Mouse (Mus musculus) gonadal fat pad, adult 2 months (tissue): ENCODE data around the gene Fam228b. TPM values are rescaled to one million over a fixed set of nuclear protein-coding genes. Genes with fewer than 3 reads are reported as not detected.

Experiments used
- polyA plus RNA-seq: library from polyadenylated mRNA; depleted of rRNA; stranded (reverse); fragments of >200 nt; gene quantifications from 2 replicates; pipeline ENCODE4 v1.2.3, GENCODE M21; 2012; rRNA removed

The Fam228b gene
- polyA plus RNA-seq, 1 experiment, result 1.4 TPM

Other genes with a start within 250 kb of the Fam228b start
- gene Itsn2, start 176.6 kb downstream of the Fam228b start, polyA plus RNA-seq, result 27.5 and 31.3 TPM in 2 replicates
- gene Gm3625, start 176.3 kb downstream of the Fam228b start, polyA plus RNA-seq, result not detected in 2 replicates
- gene Fam228a, start 30.8 kb downstream of the Fam228b start, polyA plus RNA-seq, result 0.54 and 0.69 TPM in 2 replicates
- gene Pfn4, start 245 bp downstream of the Fam228b start, polyA plus RNA-seq, result 1.0 and 2.1 TPM in 2 replicates
- 57.7 and 74.4 TPM in 2 replicates for gene Sf3b6, start 48.3 kb upstream of the Fam228b start, polyA plus RNA-seq
- gene Fkbp1b, start 72.3 kb upstream of the Fam228b start, polyA plus RNA-seq, result 13.0 and 16.6 TPM in 2 replicates
- gene Wdcp, start 74.0 kb upstream of the Fam228b start, polyA plus RNA-seq, result 7.9 and 8.8 TPM in 2 replicates
- 0.72 and 1.1 TPM in 2 replicates for gene Mfsd2b, start 105.1 kb upstream of the Fam228b start, polyA plus RNA-seq
- 9.4 and 10.2 TPM in 2 replicates for gene Ubxn2a, start 138.4 kb upstream of the Fam228b start, polyA plus RNA-seq
- 6.9 and 9.4 TPM in 2 replicates for gene Atad2b, start 148.1 kb upstream of the Fam228b start, polyA plus RNA-seq